Mouse (Mus musculus) T-helper 2 cell (primary cell): ENCODE measurements around the gene Pde11a.

ENCODE experiments used
- in situ Hi-C: fragments of 300-600 bp; cut with MboI, MseI; formaldehyde crosslinking; loops from one replicate; pipeline ENCODE4 v1.15.1; 2025; ENCODE audit warnings: high pct_unique_total_duplicates

Pde11a gene

DNA sequence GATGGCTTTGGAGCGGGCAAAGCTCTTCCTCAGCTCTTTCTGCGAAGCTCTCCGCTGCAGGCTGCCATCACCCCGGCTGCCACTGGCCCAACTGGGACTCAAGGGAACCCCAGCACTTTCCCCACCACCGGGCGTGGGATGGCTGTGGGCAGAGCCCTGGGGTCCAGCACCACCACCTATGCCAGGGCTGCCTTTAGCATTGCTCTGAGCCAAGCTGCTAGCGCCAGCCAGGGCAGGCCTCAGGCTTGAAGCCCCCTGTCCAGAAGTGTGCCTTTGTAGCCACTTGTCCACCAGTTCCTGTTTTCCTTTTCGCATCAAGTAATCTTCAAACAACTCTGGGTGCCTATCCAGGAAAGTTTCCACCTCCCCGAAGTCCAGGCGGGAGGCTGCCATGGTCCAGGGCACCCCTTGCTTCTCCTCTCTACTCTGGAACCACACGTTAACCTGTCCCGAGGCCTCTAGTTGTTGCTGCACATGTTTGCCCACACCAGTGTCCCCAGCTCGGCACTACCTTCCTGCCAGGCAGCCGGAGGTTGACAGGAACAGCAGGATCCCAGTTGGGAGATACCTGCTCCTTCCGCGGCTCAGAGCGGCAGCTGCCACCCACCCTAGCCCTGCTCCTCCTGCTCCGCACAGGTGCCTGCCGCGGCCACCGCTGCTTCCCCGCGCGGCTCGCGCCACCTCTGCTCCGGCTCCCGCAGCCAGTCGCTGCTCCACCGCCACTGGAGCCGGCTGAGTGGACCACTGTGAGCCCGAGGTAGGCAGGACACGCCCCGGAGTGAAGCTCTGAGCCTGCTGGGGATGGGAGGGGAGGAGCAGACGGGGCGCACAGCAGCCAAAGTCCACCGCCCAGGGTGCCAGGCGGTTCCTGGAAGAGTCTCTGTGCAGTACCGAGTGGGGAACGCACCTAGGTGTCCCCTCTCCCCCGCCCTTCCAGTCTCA is at the start of gene Pde11a:
TSS of gene Pde11a (minus strand) at position 560 of the 942 bp plus-strand sequence.
- in situ Hi-C loops: loop anchor here (5.0 kb wide), 1 partner anchor 211 kb away; no protein-coding TSS in a partner anchor

DNA sequence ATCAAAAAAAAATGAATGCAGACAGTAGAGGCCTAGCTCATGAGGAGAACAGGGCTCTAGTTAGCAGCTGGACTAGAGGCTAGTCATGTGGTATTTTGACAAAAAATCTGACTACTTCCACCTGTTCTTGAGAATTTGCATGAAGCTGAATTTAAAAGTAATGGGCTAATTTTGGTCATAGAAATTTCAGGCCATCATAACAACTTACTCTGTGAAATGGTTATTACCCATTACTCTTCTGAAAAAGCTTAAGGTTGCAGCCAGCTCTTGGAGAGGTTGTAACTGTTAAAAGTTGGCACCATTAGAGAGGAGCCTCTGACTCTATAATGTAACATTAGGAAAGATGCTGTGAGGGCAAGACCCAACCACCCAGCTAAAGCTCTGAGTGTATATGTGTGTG is 48.0 kb upstream of the Pde11a start:
- in situ Hi-C loops: no loop called here

- in situ Hi-C loops: no loop called here
Measured at GRCm38 (mm10) chr2:76378646-76379045, 40.1 kb upstream of the Pde11a start.

DNA sequence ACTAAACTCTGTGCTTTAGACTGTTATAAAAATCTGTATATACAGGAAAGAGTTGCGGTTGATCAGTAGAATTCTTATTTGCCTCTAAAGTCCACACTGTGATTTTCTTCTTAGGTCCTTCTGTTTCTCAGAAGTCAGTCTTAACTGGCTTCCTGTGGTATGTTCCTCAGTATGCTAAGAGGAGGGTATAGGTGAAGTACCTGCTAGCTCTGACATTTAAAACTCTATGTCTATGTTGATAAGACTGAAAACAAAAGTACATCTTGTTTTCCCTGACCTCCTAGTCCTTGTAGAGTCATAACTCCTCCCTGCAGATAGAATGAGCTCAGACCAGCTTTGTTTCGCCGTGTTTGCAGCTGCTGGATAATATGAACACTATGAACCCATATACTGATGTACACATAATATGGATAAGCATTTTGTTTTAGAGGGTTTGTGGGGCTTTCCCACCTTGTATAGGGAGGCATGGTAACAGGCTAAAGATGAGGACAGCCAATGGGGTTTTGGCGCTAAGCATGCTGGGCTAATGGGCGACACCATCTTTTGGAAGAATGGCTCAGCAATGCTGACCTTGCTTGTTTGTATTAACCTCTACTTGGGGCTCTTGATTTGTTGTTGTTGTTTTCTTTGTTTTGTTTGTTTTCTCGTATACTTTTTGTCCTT is 36.1 kb upstream of the Pde11a start:
- in situ Hi-C loops: loop anchor here (5.0 kb wide), 1 partner anchor 308 kb away; no protein-coding TSS in a partner anchor

DNA sequence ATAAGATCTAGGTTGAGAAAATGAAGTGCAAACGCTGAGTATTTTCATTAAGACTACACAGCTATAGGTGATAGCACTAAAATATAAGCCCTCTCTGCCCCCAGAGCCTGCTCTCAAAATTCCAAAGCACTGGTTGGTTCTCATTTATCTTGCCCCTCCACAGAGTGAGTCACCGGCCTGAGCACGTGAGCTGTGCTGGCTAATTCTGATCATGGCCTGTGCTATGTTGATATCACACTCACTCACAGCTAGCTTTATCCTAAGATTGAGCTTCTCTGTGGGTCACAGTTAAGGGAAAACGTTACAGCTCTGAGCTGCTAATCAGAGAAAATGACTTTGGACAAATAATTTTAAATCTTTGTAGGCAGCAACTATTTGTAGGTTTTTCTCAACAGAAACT is 33.7 kb upstream of the Pde11a start:
- in situ Hi-C loops: loop anchor here (5.0 kb wide), 1 partner anchor 310 kb away; no protein-coding TSS in a partner anchor

DNA sequence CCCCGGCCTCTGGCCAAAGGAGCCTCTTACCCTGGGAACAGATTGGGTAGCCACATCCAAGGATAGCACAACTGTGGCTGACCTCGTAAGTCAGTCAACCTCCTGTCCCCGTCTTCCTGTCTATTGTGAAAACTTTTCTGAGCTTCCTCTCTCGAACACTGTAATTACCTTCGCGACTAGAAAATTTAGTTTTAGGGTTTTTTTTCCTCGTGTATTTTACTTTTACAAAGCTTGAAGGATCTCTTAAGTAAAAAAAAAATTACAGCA is 32.0 kb upstream of the Pde11a start:
- in situ Hi-C loops: loop anchor here (5.0 kb wide), 1 partner anchor 312 kb away; no protein-coding TSS in a partner anchor

DNA sequence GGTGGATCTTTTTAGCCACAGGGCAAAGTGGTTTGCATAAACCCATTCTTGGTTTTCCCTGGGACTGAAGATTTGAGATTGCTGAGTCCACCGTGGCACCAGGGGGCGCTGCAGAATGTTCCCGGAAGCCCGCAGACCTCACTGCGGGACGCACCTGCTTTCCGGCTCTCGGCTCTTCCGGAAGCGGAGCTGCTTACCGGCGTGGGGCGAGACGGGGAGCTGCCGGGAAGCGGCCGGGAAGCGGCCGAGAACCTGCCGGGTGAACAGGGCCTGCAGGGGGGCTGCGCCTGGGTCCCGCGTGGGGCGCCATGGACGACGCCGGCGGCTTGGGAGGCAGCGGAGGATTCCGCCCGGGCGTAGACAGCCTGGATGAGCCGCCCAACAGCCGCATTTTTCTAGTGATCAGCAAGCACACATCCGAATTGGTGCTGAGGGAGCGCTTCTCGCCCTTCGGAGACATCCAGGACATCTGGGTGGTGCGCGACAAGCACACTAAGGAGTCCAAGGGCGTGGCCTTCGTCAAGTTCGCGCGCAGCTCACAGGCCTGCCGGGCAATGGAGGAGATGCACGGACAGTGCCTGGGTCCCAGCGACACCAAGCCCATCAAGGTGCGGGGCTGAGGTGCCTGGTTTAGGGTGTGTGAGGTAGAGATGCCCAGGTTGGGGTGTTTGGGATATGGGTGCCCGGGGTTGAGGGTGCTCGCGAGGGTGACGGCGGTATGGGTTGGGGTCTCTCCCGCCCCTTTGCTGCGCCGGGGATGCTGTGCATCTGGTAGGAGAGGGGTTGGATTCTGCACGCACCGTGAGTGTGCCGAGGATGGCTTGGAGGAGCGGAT is 31.5 kb upstream of the Pde11a start, which contains the start of gene Rbm45:
TSS of gene Rbm45 (plus strand) at position 164 of the 835 bp plus-strand sequence.
- in situ Hi-C loops: loop anchor here (5.0 to 10.0 kb wide), 2 partner anchors 245 to 312 kb away; no protein-coding TSS in a partner anchor

- in situ Hi-C loops: loop anchor here (10.0 kb wide), 1 partner anchor 244 kb away; no protein-coding TSS in a partner anchor
Measured at GRCm38 (mm10) chr2:76368861-76369660, 30.5 kb upstream of the Pde11a start.

DNA sequence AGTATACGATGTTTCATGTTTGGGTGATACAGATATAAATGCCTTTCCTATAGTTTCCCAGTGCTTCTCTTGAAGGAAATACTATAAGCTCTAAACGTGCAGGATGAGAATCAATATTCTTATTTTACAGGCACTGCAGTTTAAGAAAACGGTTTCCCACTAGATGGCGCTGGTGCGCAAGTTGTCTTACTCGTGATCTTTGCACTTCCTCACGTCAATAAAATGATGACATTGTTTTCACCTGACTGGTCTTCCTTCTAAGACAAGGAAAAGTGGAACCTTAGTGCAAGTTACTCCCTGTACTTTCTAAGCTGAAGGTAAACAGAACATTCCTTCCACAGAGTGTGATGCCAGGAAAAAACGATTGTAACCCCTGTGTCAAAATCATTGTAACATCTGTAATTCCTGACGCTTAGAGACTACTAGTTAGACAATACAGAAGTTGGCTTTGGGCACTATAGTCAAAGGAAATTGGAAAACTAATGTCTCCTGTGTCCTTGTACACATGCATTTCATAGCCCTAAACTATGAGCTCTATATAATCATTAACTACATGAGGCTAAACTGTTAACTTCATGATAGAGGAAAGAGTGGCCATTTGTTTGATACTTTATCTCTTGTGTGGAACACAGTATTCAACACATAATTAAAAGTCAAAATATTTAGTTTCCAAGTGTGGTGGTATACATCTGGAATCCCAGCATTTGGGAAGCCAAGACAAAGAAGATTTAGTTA is 28.8 kb upstream of the Pde11a start:
- in situ Hi-C loops: loop anchor here (10.0 kb wide), 1 partner anchor 243 kb away; no protein-coding TSS in a partner anchor

DNA sequence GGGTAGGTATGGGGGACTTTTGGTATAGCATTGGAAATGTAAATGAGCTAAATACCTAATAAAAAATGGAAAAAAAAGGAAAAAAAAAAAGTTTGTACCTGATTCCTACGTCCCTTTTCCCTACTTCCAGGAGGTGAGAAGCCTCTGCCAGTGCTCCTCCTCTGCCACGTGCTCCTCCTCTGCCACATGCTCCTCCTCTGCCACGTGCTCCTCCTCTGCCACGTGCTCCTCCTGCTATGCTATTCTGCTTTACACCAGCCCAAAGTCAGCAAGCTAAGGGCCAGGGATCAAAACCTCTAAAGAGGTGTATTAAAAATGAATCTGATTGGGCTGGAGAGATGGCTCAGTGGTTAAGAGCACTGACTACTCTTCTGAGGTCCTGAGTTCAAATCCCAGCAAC is 27.2 kb upstream of the Pde11a start:
- in situ Hi-C loops: loop anchor here (10.0 kb wide), 1 partner anchor 241 kb away; no protein-coding TSS in a partner anchor

DNA sequence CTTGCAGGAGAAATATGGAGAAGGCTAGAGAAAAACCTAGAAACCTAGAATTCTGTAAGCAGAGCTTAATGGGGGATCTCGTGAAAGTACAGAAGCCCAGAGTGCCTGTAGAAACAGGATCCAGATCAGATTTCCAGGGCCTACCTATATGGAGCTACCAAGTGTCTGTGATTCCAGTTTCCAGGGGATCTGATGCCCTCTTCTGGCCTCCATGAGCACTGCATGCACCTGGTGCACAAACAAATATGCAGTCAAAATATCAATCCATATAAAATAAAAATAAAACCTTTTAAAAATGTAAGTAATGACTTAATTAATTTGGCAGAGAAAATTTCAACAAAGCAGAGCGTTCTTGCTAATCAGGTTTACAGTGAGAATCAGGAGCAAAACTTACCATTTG is 23.5 kb upstream of the Pde11a start:
- in situ Hi-C loops: loop anchor here (10.0 kb wide), 1 partner anchor 237 kb away; no protein-coding TSS in a partner anchor

GRCm38 (mm10) chr2:76360226-76360625 is 21.7 kb upstream of the Pde11a start, which contains the start of gene Cyct:
Gene Cyct (minus strand): TSS chr2:76360450.
- in situ Hi-C loops: loop anchor here (10.0 kb wide), 1 partner anchor 235 kb away; no protein-coding TSS in a partner anchor

DNA sequence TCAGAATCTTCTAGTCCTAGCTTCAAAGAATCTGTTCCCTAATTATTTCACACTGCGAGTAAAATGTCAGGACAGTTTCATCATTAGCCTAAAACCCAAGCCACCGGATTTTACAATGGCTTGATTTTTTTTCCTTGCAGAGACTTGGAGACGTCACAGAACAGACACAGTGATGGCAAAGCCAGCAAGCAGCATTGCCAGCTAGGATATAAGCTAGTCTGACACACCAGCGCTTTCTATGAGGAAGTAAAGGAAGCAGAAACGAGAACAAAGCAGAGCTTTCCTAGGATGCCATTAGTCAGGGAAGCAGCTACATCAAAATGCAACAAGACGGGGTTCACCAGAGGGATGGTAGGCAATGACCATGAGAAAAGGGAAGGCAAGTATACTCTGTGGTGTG is 9.3 kb upstream of the Pde11a start:
- in situ Hi-C loops: no loop called here

DNA sequence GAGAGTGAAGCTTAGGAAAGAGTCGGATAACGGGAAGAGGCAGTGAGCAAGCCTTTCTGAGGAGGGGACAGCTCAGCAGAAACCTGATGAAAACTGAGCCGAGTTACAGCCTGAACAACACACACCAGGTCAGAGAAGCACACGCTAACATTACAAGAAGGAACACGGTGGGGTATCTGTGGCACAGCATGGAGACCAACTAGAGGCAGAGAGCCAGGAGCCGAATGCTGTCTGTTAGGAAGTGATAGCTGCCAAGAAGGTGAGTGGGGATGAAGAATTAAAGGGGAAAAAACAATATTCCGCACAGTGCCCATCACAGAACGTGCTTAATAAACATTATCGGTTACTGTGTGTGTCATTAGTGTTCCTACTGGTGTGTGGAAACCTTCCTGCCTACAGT is 3.6 kb upstream of the Pde11a start:
- in situ Hi-C loops: no loop called here

GRCm38 (mm10) chr2:76334596-76334995 is 4.0 kb downstream of the Pde11a start:
- in situ Hi-C loops: no loop called here

- in situ Hi-C loops: no loop called here
Measured at GRCm38 (mm10) chr2:76332161-76332805, 6.3 kb downstream of the Pde11a start.

- in situ Hi-C loops: no loop called here
Measured at GRCm38 (mm10) chr2:76330081-76330480, 8.5 kb downstream of the Pde11a start.

- in situ Hi-C loops: no loop called here
Measured at GRCm38 (mm10) chr2:76326161-76326560, 12.4 kb downstream of the Pde11a start.

GRCm38 (mm10) chr2:76324463-76324862 is 14.1 kb downstream of the Pde11a start:
- in situ Hi-C loops: no loop called here
